Mouse (Mus musculus): ENCODE results near the gene Kri1. TPM values are rescaled to one million over a fixed set of nuclear protein-coding genes. Genes with fewer than 3 reads are reported as not detected.
"Not testable (repeated sequence)": the region's sequence is repeated elsewhere in the genome, so short reads cannot be mapped to it uniquely, and the experiment has no call there.

The Kri1 gene
- polyA plus RNA-seq, 1 experiment from 2014 or later, result 9.9 TPM

- 34% methylated on average over 3 of the region's 3 CpGs for WGBS (ENCODE audit: insufficient replicate concordance)
- ATAC-seq (ENCODE audit: low read depth), result no peak
- H3K27ac ChIP-seq, result peak overlapping the region; percentile 18
These were observed 39.8 kb upstream of the Kri1 start for GRCm38 (mm10) chr9:21327569-21327968.

GRCm38 (mm10) chr9:21324269-21324668 lies 36.5 kb upstream of the Kri1 start:
- Histone ChIP-seq H3K36me3 (no peaks in the 10 kb centered on the region), H3K27me3 (no peaks in the 10 kb centered on the region), H3K4me3 (replicated peaks) (no peak overlapping the region), H3K9ac (no peak overlapping the region), H3K4me1 (replicated peaks) (peaks cover 71% of the 10 kb centered on the region), H3K9me3 (replicated peaks) (0 out of 2 replicates have a peak, but pooled peaks cover 2% of the 10 kb centered on the region), H3K27ac (peak overlapping the region; percentile 23; the same call in 1 of the 2 replicates), H3K4me2 (no peak overlapping the region)
- DNase-seq (no peak), ATAC-seq (ENCODE audit: low read depth) (no peak)
- 45% methylated on average over 11 of the region's 11 CpGs for WGBS (ENCODE audit: insufficient replicate concordance)

More at GRCm38 (mm10) chr9:21327569-21327968, 39.8 kb upstream of the Kri1 start:
- Histone ChIP-seq H3K27me3 (no peaks in the 10 kb centered on the region), H3K4me1 (replicated peaks) (peaks cover 61% of the 10 kb centered on the region), H3K9ac (no peak overlapping the region), H3K9me3 (replicated peaks) (no peaks in the 10 kb centered on the region), H3K4me3 (replicated peaks) (no peak overlapping the region), H3K4me2 (no peak overlapping the region), H3K36me3 (no peaks in the 10 kb centered on the region)
- no peak for DNase-seq

GRCm38 (mm10) chr9:21322917-21323297 lies 35.1 kb upstream of the Kri1 start:
- not testable (repeated sequence) for DNase-seq; H3K36me3 ChIP-seq; H3K27me3 ChIP-seq; H3K27ac ChIP-seq; ATAC-seq (ENCODE audit: low read depth); H3K9me3 ChIP-seq (replicated peaks); H3K4me3 ChIP-seq (replicated peaks)
- H3K9ac ChIP-seq, result peak overlapping the region; percentile 84; the same call in 1 of the 2 replicates
- 0 out of 2 replicates have a peak overlapping the region, but pooled peaks have one; percentile 98 for H3K4me2 ChIP-seq
- H3K4me1 ChIP-seq (replicated peaks), result peaks cover 70% of the 10 kb centered on the region
- 63% methylated on average over 8 of the region's 8 CpGs for WGBS (ENCODE audit: insufficient replicate concordance)

- Histone ChIP-seq H3K4me2 (peak overlapping the region; percentile 98), H3K27ac (peak overlapping the region; percentile 88), H3K9ac (peak overlapping the region; percentile 84), H3K27me3 (no peaks in the 10 kb centered on the region), H3K4me3 (replicated peaks) (peak overlapping the region; percentile 82), H3K9me3 (replicated peaks) (0 out of 2 replicates have a peak, but pooled peaks cover 2% of the 10 kb centered on the region), H3K4me1 (replicated peaks) (peaks cover 64% of the 10 kb centered on the region), H3K36me3 (no peaks in the 10 kb centered on the region)
- ATAC-seq (ENCODE audit: low read depth), result no peak
- no peak for DNase-seq
- 57% methylated on average over 19 of the region's 19 CpGs for WGBS (ENCODE audit: insufficient replicate concordance)
These were observed 34.6 kb upstream of the Kri1 start for GRCm38 (mm10) chr9:21322211-21322916.

GRCm38 (mm10) chr9:21321513-21321835 lies 33.7 kb upstream of the Kri1 start:
- DNase-seq (peak; percentile 67), ATAC-seq (ENCODE audit: low read depth) (peak; percentile 74)
- peaks cover 63% of the 10 kb centered on the region for H3K4me1 ChIP-seq (replicated peaks)
- peak overlapping the region; percentile 98 for H3K4me2 ChIP-seq
- 0 out of 2 replicates have a peak, but pooled peaks cover 2% of the 10 kb centered on the region for H3K9me3 ChIP-seq (replicated peaks)
- no peaks in the 10 kb centered on the region for H3K27me3 ChIP-seq
- peak overlapping the region; percentile 88 for H3K27ac ChIP-seq
- no peaks in the 10 kb centered on the region for H3K36me3 ChIP-seq
- 5% methylated on average over 6 of the region's 6 CpGs for WGBS (ENCODE audit: insufficient replicate concordance)
- H3K9ac ChIP-seq, result peak overlapping the region; percentile 84
- peak overlapping the region; percentile 82 for H3K4me3 ChIP-seq (replicated peaks)

GRCm38 (mm10) chr9:21320619-21321512 lies 33.1 kb upstream of the Kri1 start, which contains the start of gene Slc44a2:
Slc44a2 (plus strand) TSS chr9:21320698.
- peak within 1 kb of the TSS; percentile 82 for H3K4me3 ChIP-seq (replicated peaks)
- peak within 1 kb of the TSS; percentile 88 for H3K27ac ChIP-seq
- ATAC-seq (ENCODE audit: low read depth) (peak; percentile 87), DNase-seq (peak; percentile 85)
- peaks cover 65% of the 10 kb centered on the region for H3K4me1 ChIP-seq (replicated peaks)
- H3K9me3 ChIP-seq (replicated peaks), result 0 out of 2 replicates have a peak, but pooled peaks cover 2% of the 10 kb centered on the region
- H3K36me3 ChIP-seq, result no peaks in the 10 kb centered on the region
- no peaks in the 10 kb centered on the region for H3K27me3 ChIP-seq
- H3K9ac ChIP-seq, result peak within 1 kb of the TSS; percentile 84
- H3K4me2 ChIP-seq, result peak within 1 kb of the TSS; percentile 98
- under 1% methylated on average over 52 of the region's 52 CpGs for WGBS (ENCODE audit: insufficient replicate concordance)

- Histone ChIP-seq H3K4me1 (replicated peaks) (peaks cover 71% of the 10 kb centered on the region), H3K9ac (peak overlapping the region; percentile 84; the same call in 1 of the 2 replicates), H3K4me2 (peak overlapping the region; percentile 98), H3K27ac (peak overlapping the region; percentile 67), H3K4me3 (replicated peaks) (peak overlapping the region; percentile 82), H3K36me3 (no peaks in the 10 kb centered on the region), H3K9me3 (replicated peaks) (0 out of 2 replicates have a peak, but pooled peaks cover 2% of the 10 kb centered on the region), H3K27me3 (no peaks in the 10 kb centered on the region)
- DNase-seq (no peak), ATAC-seq (ENCODE audit: low read depth) (peak; percentile 14; the same call in 1 of the 2 replicates)
- 41% methylated on average over 4 of the region's 4 CpGs for WGBS (ENCODE audit: insufficient replicate concordance)
These were observed 32.5 kb upstream of the Kri1 start for GRCm38 (mm10) chr9:21320280-21320618.

GRCm38 (mm10) chr9:21319503-21319902 lies 31.7 kb upstream of the Kri1 start:
- Histone ChIP-seq H3K9ac (no peak overlapping the region), H3K4me2 (no peak overlapping the region), H3K4me1 (replicated peaks) (peaks cover 74% of the 10 kb centered on the region), H3K9me3 (replicated peaks) (0 out of 2 replicates have a peak, but pooled peaks cover 2% of the 10 kb centered on the region), H3K27ac (no peak overlapping the region), H3K4me3 (replicated peaks) (no peak overlapping the region), H3K27me3 (no peaks in the 10 kb centered on the region), H3K36me3 (no peaks in the 10 kb centered on the region)
- 90% methylated on average over 4 of the region's 4 CpGs for WGBS (ENCODE audit: insufficient replicate concordance)
- ATAC-seq (ENCODE audit: low read depth), result no peak
- no peak for DNase-seq

GRCm38 (mm10) chr9:21318792-21319191 lies 31.0 kb upstream of the Kri1 start:
- Histone ChIP-seq H3K9ac (no peak overlapping the region), H3K9me3 (replicated peaks) (0 out of 2 replicates have a peak, but pooled peaks cover 2% of the 10 kb centered on the region), H3K4me3 (replicated peaks) (no peak overlapping the region), H3K27ac (peak overlapping the region; percentile 25; the same call in 1 of the 2 replicates), H3K4me1 (replicated peaks) (peaks cover 74% of the 10 kb centered on the region), H3K4me2 (no peak overlapping the region), H3K27me3 (no peaks in the 10 kb centered on the region), H3K36me3 (no peaks in the 10 kb centered on the region)
- DNase-seq (no peak), ATAC-seq (ENCODE audit: low read depth) (no peak)
- WGBS (ENCODE audit: insufficient replicate concordance), result 58% methylated on average over 6 of the region's 6 CpGs

- Histone ChIP-seq H3K27ac (no peak overlapping the region), H3K9me3 (replicated peaks) (0 out of 2 replicates have a peak, but pooled peaks cover 2% of the 10 kb centered on the region), H3K9ac (no peak overlapping the region), H3K27me3 (peaks cover 11% of the 10 kb centered on the region), H3K4me3 (replicated peaks) (no peak overlapping the region), H3K4me2 (no peak overlapping the region), H3K4me1 (replicated peaks) (peaks cover 59% of the 10 kb centered on the region), H3K36me3 (no peaks in the 10 kb centered on the region)
- ATAC-seq (ENCODE audit: low read depth), result no peak
- DNase-seq, result no peak
- 53% methylated on average over 7 of the region's 7 CpGs for WGBS (ENCODE audit: insufficient replicate concordance)
These were observed 28.9 kb upstream of the Kri1 start for GRCm38 (mm10) chr9:21316696-21317095.

- H3K4me1 ChIP-seq (replicated peaks), result peaks cover 48% of the 10 kb centered on the region
- peak overlapping the region; percentile 77; the same call in 1 of the 2 replicates for H3K27ac ChIP-seq
- 58% methylated on average over 5 of the region's 5 CpGs for WGBS (ENCODE audit: insufficient replicate concordance)
- H3K36me3 ChIP-seq, result no peaks in the 10 kb centered on the region
- H3K27me3 ChIP-seq, result peaks cover 17% of the 10 kb centered on the region
- H3K9me3 ChIP-seq (replicated peaks), result 0 out of 2 replicates have a peak, but pooled peaks cover 2% of the 10 kb centered on the region
- no peak overlapping the region for H3K4me3 ChIP-seq (replicated peaks)
- ATAC-seq (ENCODE audit: low read depth), result no peak
- DNase-seq, result no peak
- no peak overlapping the region for H3K4me2 ChIP-seq
- no peak overlapping the region for H3K9ac ChIP-seq
These were observed 27.7 kb upstream of the Kri1 start for GRCm38 (mm10) chr9:21315421-21315820.

Measured in liver, embryonic 13.5 days (tissue).